Mouse (Mus musculus) MEL-GATA-1-ER (cell line): ENCODE results near the gene Stag1.

Experiments used
- DNase-seq: peaks from one replicate; pipeline ENCODE4 v3.0.0-alpha.2; 2012; ENCODE audit warnings: low read depth; ENCODE audit errors: extremely low read depth

The Stag1 gene

DNA sequence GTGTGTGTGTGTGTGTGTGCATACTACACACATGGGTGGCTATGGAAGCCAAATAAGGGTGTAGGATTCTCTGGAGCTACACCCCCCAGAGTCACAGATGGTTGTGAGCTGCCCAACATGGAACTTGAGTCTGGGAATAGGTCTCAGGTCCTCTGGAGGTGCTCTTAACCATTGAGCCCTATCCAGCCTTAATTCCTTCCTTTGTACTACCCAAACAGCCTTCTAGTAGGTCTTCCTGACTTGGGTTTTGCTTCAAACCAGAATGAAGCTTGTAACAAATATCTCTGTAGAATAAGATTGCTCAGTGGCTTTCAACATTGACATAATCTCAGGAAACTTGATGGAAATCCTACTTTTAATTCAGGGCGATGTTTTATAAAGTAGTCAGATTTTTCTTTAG lies 7.9 kb downstream of the Stag1 start:
- no peak for DNase-seq

DNA sequence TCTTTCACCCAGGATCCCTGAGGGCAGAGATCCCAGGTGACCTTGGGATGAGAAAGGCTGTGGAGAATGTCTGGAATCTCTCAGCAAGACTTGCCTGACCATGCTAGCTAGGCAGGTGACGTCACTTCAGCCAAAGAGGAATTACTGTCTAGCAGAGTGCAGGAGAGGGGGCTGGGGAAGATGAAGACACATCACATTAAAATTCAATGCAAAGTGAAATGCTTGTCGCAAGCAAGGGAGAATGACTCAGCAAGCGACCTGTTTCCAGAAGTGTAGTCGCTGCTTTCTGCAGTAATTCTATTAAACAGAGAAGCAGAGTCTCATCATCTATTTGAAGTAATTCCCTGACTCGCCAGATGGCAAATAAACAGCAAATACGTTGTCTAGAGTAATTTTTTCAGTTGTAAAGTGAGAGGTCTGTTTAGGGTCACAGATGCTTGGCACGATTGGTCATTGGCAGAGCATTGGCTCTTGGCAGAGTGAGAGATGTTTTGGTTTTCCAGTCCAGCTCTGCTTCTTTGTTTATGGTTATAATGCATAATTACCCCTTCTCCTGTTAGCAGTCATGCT lies 8.5 kb downstream of the Stag1 start:
- DNase-seq: no peak

DNA sequence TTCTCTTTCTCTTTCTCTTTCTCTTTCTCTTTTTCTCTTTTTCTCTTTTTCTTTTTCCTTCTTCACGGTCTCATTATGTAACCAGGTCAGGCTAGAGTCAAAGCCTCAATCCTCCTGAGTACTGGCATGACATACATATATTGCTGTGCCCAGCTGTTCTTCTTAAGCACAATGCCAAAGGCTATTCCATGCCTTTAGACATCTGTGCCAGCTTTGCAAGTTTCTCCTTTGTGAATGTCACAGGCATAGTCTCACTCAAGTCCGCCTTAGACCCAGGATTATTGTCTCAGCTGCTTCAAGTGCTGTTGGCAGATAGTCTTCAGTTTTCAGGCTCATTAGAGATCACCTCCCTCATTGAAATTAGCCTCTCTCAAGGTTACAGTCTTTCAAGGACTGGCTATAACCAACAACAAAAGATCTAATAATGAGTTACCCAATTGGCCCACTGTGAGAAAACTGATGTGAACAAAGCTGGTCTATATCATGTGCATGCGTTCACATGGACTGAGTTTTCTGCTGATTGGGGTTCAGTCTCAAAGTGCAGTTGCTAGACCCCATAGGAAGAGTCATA lies 16.0 kb downstream of the Stag1 start:
- DNase-seq: no peak

DNA sequence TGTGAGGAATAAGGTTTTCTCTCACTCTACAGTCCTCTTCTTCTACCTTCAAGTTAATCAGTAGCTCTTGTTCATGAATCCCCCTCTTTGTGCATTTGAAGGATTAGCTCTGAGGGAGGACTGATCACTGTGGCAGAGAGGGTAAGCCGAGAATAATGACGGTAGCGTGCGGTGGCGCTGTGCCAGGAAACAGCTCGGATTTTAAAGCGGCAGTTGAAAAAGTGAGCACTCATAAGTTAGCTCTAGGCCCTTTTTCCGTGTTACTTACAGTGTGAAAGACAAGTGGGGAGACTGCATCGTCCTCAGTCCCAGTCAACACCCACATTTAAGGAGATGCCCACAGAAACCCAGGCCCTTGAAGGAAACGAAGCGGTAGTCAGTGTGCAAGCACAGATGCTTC lies 19.3 kb downstream of the Stag1 start:
- no peak for DNase-seq

DNA sequence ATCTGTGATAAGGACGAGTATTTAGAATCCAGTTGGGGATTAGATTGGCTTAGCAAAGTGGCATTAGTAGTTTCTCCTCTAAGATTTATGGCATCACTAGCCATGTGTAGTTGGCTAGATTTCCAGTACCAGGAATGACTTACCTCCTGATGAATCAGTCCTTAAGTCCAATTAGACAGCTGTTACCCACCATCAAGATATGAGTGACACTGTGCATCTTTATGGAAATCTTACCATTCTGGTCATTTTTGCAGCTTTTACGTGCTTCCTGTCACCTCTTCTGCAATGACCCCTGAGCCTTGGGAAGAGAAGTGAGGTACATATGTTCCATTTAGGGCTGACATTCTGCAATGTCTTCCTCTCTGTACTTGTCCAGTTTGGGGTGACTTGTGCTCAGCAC lies 28.7 kb downstream of the Stag1 start:
- DNase-seq: no peak

DNA sequence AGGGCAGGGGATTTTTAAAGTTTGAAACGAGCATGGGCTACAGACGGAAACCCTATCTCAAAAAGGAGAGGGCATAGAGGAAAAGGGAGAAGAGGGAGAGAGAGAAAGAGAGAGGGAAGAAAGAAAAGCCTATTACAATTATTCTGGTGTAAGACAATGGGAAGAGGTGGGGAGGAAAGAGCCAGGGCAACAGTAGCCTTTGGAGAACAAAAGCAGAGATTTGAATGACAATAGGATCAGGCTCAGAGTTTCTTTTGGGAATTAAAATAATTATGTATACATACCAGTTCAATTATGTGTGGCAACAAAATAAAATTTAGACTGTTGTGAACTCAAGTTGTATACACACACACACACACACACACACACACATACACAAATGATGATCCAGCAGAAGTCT lies 43.2 kb downstream of the Stag1 start:
- DNase-seq: no peak

DNA sequence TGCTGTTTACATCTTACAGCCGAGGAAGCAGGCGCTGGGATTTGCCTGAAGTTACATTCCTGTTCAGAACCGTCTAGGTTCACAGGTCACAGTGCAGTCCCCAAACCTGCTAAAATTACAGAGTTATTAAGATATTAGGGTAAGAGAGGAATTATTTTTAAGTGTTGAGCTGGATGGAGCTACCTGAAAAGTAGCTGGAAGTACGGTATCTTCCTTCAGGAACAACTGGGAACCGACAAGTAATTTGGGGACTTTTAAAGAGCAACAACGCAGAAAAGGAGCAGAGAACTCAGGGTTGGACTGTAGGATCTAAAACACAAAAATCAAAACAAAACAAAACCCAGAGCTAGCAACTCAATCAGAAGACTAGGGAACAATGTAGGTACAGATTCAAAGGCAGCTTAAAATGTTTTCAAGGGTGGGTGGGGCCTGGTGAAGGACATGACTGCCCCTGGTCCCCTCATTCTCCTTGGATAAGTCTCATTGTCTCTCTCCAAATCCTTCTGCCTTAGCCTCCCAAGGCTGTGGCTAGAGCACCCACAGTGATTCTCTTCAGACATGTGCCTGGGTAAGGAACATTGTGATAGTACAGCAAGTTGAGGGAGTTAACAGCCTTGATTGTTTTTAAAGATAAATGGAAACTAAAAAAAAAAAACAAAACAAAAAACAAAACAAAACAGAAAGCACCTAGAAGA lies 43.9 kb downstream of the Stag1 start:
- DNase-seq: no peak

DNA sequence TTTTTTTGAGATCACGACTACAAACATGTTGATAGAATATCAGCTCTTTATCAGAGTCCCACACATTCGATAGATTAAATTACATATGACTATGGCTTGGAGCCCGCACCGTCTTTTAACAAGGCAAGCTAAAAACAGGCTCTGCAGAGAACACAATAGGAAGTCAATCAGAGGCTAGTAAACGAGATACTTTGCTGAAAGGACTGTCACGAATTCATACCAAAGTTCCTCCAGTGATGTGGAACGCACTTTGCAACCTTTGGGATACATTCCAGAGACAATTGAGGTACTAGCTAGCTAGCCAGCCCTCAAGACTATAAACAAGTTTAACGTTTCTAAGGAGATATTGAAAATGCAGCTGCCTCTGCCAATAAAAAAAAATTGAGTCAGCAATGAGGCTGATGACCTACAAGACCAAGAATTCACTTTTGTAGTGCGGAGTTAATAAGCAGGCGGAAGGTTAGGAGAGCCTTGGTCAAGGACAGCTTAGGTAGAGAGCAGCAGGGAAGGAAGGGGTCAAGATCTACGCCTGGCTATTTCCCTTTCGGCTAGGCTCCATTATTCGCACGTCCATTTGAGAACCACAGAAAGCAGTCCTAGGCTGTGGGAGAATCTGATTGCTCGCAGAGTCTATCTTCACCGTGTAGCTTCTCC lies 44.7 kb downstream of the Stag1 start:
- no peak for DNase-seq

DNA sequence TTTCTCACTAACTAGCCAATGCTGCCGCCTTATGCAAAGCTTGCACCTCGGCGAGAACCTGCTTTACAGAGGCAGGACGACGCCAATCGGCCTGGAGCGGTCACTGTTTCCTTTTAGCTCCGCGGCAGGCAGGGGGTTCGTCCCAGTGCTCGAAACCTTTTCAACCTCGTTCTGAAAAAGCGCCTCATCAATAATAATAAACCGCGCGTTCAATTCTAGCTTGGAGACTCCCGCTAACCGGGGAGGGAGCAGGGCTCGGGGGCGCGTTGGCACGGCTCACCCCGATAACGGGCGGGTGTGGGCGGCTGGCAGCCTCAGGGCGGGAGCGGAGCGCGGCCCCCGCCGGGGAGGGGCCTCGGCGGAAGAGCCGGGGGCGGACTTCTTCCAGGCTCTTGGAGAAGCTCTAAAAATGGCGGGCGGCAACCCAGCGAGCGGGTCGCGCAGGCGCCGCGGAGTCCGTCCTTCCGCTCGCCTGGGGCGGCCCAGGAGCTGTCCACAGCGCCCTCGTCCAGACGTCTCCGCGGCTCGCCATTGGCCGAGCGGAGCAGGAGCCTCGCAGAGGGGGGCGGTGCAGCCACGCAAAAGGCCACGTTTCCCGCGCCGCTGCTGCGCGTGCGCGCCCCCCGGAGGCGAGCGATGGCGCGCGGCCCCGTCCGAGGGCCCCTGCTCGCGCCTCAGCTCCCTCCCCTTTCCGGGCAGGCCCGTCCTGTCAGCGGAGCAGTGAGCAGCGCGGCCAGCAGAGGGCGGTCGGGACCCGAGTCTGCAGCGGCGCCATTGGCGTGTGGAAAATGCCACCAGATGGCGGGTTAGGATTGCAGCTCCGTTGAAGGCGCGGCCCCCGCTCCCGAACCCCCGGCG lies 45.5 kb downstream of the Stag1 start:
- DNase-seq: peak; percentile 86

DNA sequence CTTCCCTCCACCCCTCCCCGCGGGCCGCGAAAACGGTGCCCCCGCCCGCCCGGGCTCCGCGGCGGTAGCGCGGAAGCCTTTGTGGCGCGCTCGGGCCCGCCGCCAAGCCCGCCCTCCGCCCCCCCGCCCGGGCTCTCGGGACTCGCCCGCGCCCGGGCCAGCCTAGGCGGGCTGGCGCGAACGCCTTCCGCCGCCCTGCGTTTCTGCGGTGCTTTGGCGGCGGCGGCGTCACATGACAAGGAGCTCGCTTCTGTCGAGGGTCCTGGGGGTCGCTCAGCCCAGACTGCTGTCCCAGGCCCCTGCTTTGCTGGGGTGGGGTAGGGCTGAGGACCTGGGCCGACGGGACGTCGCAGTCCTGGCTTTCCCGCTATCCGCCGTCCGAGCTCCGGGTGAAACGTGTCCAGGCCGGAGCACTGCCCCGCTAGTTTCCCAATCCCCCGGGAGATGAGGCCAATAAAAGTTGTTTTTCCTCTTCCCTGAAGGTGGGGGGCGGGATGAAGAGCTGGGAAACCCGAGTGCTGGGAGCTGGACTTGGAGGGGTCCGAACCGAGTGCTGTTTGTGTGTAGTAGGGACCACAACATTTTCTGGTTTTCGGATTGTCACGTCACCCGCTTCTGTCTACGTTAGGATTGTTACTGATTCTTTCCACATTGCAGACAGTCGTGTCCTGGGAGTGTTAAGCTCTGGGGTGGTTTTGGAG lies 46.6 kb downstream of the Stag1 start:
- DNase-seq: no peak

DNA sequence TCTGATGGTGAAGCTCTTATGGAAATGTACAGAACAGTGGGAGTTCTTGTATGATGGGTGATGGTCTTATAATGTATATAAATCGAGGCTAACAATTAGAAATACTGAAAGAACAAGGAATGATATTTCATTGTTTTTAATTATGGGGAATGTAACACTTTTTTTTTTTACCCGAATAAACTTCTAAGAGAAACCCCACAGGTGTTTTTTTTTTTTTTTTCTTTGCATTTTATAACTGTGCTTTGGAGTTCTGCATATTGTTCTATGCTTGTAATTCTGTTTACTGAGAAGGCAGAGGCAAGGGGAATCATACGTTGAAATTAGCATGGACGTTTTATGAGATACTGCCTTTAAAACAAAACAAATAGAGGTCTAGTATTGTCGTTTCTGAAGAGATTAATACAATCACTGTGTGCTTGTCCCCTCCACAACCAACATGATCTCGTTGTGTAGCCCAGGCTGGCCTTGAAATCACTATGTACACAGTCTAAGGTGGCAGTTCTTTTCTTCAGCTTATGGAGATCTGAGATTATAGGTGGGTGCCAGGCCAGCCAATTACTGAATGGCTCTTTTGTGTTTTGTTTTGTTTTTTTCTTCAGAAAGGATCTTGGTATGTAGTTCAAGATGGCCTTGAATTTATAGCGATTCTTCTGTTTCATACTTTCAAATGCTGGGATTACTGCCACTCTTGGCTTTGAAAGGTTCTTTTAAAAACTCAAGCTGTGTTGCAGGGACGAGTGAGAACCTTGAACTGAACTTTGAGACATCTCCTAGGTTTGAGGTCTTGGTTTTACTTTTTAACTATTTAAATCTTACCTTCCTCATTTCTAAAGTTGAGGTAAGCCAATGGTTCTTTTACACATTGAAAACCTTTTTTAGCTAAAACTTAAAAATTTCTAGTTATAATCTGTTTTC lies 47.7 kb downstream of the Stag1 start:
- DNase-seq: no peak

DNA sequence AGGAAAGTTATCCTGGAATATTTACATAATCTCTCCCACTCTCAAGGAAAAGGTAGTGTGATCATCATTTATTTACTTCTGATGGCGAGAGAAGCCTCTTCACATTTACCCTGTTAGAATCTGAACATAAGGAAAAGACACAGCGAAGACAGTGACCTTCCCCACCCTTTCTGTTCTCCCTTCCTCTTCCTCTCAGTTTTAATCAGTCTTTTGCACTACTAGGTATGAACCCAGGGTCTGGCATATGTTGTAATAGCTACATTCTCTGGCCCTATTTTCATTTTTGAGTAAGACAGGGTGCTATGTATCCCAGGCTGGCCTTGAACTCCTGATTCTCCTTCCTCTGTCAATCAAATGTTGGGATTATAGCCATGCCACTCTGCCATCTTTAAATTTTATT lies 48.7 kb downstream of the Stag1 start:
- no peak for DNase-seq

DNA sequence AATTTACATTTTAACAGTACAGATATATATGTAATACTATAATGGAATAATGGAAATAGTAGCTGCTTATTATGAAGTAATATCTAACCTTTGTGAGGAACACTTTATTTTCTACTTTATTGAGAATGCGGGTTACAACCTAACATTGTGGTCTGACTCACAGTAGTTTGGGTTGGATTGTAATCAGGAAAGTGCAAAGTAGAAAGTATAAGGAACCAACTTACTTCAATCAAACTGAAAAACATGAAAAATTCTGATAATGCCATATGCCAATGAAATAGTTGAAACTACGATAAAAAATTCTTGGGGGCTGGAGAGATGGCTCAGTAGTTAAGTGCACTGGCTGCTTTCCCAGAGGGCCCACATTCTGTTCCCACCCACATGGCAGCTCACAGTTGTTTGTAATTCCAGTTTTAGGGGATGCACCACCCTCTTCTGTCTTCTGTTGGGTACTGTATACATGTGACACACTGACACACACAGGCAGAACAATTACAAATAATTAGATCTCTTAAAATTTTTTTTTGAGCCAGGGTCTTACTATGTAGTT lies 50.3 kb downstream of the Stag1 start:
- DNase-seq: no peak

DNA sequence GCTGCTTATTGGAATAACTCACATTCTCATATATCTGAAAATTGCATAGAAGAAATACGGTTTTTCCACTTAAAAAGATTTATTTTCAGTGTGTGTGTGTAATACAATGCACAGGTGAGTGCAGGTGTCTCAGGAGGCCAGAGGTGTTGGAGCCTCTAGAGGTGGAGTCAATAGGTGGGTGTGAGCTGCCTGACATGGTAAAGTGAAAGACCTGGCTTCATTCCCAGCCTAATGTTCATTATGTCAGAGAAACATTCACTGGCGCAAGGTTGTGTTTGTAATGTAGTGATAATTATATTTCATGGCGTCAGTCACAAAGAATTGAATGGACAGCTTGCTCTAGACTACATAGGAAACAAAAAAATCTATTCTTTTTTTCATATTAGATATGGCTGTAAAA lies 56.5 kb downstream of the Stag1 start:
- DNase-seq: no peak

DNA sequence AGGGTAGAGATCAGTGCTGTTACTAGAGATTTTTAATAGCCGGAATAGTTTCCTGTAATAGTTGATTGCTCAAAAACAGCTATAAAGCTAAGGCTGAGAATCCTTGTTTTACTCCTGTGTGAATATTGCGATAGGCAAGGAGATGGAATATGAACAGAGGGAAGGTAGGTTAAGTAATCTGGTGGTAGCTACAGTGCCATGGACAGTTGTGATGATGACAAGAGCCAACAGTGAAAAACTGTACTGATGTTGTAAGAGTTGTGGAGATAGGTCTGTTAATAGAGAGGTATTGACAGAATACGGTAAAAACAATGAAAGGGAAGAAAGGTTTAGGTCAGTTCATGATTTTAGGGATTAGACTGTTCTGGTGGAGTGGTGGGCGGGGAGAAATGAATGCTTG lies 58.5 kb downstream of the Stag1 start:
- DNase-seq: no peak

DNA sequence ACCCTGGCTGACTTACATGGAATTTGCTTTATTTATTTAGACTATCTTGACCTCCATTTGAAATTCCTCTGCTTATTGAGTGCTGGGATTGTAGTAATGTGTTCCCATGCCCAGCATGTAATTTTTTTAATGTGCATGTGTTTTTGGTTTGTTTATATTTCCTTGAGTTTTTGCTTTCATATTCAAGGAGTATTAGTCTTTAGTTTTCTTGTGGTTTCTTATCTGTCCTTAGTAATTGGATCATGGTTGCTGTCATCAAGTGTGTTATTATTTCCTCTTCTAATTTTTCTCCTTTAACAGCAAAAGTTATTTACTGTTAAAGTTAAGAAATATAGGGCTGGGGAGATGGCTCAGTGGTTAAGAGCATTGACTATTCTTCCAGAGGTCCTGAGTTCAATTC lies 63.0 kb downstream of the Stag1 start:
- DNase-seq: no peak

DNA sequence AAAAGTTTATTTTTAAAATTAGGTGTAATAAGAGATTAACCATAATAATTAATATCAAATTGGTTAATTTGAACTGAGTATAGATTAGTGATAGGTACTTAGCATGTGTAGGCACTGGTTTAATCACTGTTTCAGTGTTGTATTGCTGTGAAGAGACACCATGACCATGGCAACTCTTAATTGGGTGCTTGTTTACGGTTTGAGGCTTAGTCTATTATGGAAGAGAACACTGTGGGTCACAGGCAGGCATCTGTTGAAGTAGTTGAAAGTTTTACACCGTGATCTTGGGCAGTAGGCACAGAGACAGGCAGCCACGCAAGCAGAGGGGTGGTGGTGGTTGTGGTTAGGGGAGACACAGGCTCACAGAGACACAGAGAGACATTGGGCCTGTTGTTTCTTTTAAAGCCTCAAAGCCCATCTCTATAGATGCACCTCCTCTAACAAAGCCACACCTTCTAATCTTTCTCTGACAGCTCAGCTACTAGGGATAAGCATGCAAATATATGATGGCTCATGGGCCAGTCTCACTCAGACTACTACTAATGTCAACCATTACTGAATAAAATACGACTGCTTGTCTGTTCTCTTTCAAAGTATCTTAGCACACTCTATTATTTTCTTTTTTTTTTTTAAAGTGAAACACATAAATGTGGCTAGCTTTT lies 66.0 kb downstream of the Stag1 start:
- no peak for DNase-seq

DNA sequence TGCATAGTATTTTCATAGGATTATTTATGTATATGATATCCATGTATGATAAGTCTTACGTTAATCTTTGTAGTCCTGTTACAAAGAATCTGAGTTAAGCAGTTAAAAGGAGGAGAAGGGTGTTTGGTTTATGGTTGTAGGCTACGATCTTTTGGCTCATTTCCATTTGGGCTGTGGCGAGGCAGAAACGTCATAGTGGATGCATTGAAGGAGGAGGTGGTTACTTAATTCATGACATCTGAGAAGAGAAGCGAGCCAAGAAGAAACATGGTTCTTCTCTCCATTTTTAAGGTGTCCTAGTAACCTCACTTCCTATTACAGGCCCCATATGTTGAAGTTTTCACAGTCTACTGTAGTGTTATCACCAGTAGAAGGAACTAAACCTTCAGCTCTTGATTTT lies 72.6 kb downstream of the Stag1 start:
- DNase-seq: no peak

DNA sequence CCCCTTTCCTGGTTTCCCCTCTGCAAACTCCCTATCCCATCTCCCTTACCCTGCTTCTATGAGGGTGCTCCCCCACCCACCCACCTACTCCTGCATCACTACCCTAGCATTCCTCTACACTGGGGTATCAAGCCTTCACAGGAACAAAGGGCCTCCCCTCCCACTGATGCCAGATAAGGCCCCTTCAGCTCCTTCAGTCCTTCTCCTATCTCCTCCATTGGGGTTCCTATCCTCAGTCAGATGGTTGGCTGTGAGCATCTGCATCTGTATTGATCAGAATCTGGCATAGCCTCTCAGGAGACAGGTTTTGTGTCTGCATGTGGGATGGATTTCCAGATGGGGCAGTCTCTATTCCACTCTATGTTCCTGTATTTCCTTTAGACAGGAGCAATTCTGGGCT lies 81.4 kb downstream of the Stag1 start:
- no peak for DNase-seq
